Mouse (Mus musculus): Measurements from ENCODE around the gene Myo1b. TPM values are rescaled to one million over a fixed set of nuclear protein-coding genes. Genes with fewer than 3 reads are reported as not detected.

Gene Myo1b
- polyA plus RNA-seq, 1 experiment from 2014 or later = 82.0 TPM

DNA sequence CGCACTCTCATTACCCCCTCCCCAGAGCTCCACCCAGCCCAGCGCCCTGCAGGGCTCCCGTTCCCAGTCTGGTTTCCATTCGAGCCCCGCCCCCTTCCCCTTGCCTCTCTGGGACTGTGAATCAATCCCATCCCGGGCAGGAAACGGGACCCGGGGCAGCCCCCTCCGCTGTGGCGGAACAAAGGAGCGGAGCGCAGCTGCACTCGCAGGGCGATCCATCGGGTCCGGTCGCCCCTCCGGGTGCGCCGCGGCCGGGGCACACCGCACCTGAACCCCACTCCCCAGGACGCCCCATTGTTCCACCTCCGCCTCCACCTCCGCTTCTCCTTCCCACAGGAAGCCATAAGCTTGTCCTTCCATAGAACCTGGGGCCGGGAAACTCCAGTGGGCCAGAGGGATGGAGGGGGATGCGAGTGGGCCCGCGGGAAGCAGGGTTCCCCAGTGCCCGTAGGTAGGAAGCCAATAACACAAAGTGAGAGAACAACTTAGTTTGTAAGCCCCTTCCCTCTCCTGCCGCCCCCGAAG lies 758 bp downstream of the Myo1b start:
- Histone ChIP-seq H3K4me3 (peak overlapping the region; percentile 89), H3K27ac (peak overlapping the region; percentile 99), H3K9me3 (no peaks in the 10 kb centered on the region), H3K36me3 (replicated peaks) (peaks cover 13% of the 10 kb centered on the region), H3K4me1 (peaks cover 45% of the 10 kb centered on the region), H3K27me3 (ENCODE audit: poor library complexity, severe bottlenecking) (peaks cover 17% of the 10 kb centered on the region)
- WGBS = under 1% methylated on average over 33 of the region's 33 CpGs
- DNase-seq (ENCODE audit: extremely low spot score, low spot score) = peak; percentile 90

DNA sequence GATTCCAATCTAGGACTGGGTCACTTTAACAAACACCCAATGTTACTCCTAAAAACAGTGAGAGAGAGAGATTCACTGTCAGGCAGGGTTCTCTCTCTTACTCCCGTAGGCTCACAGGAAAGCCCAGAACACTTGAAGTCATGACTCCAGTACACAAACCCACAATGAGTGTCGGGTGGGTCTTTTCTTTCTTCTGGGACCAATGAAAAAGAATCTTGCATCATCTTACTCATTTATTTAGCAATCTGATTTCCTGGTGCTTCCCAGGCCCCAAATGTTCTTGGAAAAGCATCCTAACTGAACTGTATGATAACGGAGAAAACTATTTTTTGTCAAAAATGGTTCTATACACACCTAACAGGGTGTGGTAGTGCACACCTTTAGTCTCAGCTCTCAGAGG lies 1.8 kb downstream of the Myo1b start:
- H3K36me3 ChIP-seq (replicated peaks) = peaks cover 17% of the 10 kb centered on the region
- 89% methylated on average over 3 of the region's 3 CpGs for WGBS
- peaks cover 17% of the 10 kb centered on the region for H3K27me3 ChIP-seq (ENCODE audit: poor library complexity, severe bottlenecking)
- 0 out of 2 replicates have a peak overlapping the region, but pooled peaks have one; percentile 99 for H3K27ac ChIP-seq
- H3K9me3 ChIP-seq = no peaks in the 10 kb centered on the region
- peak overlapping the region; percentile 89 for H3K4me3 ChIP-seq
- peaks cover 55% of the 10 kb centered on the region for H3K4me1 ChIP-seq
- DNase-seq (ENCODE audit: extremely low spot score, low spot score) = no peak

GRCm38 (mm10) chr1:51913071-51913814 lies 2.6 kb downstream of the Myo1b start:
- H3K4me3 ChIP-seq = peak overlapping the region; percentile 89
- DNase-seq (ENCODE audit: extremely low spot score, low spot score) = no peak

DNA sequence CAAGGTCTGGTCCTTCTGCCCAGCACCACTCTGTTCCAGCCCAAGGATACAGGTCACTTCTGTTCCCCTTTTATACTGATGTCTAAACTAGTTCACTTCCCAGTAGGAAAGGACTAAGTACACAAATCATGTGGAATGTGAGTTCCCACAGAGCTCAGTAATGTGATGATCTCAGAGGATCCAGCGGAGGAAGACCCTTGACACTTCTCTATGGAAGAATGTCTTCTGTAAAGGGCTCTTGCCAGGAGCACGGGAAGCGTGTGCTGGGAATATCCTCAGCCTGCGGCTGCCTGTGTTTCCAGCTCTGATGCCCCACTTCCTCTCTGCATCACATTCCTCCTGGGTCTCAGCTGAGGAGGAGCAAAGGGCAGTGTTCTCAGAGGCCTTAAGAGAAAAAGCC lies 4.5 kb downstream of the Myo1b start:
- H3K4me3 ChIP-seq = no peak overlapping the region
- H3K27me3 ChIP-seq (ENCODE audit: poor library complexity, severe bottlenecking) = peaks cover 2% of the 10 kb centered on the region
- peaks cover 81% of the 10 kb centered on the region for H3K4me1 ChIP-seq
- DNase-seq (ENCODE audit: extremely low spot score, low spot score) = no peak
- 67% methylated on average over 4 of the region's 4 CpGs for WGBS
- H3K27ac ChIP-seq = no peak overlapping the region
- H3K36me3 ChIP-seq (replicated peaks) = peaks cover 22% of the 10 kb centered on the region
- H3K9me3 ChIP-seq = no peaks in the 10 kb centered on the region

More at GRCm38 (mm10) chr1:51913071-51913814, 2.6 kb downstream of the Myo1b start:
- H3K36me3 ChIP-seq (replicated peaks) = peaks cover 17% of the 10 kb centered on the region
- H3K27ac ChIP-seq = 0 out of 2 replicates have a peak overlapping the region, but pooled peaks have one; percentile 25
- H3K4me1 ChIP-seq = peaks cover 64% of the 10 kb centered on the region
- peaks cover 17% of the 10 kb centered on the region for H3K27me3 ChIP-seq (ENCODE audit: poor library complexity, severe bottlenecking)
- H3K9me3 ChIP-seq = no peaks in the 10 kb centered on the region
- 85% methylated on average over 14 of the region's 14 CpGs for WGBS

DNA sequence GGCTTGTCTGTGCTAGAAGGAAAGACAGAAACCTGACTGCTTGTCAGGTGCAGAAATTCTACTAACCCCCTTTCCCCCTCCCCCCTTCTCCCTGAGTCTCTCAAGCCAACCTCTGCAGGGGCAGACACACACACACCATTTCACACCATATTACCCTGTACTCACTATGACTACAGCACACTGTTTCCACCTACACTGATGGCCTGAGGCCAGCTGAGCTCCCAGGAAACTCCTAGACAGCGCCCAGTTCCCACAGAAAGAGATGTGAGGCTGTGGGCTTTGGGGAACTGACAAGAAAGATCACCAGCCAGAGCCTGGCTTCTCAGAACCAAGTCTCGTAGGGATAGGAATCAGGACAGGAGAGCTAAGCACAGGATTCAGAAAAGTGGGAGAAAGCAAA lies 6.7 kb downstream of the Myo1b start:
- no peak overlapping the region for H3K4me3 ChIP-seq
- DNase-seq (ENCODE audit: extremely low spot score, low spot score) = no peak
- 87% methylated on average over 2 of the region's 2 CpGs for WGBS
- H3K27me3 ChIP-seq (ENCODE audit: poor library complexity, severe bottlenecking) = no peaks in the 10 kb centered on the region
- H3K4me1 ChIP-seq = peaks cover 66% of the 10 kb centered on the region
- no peaks in the 10 kb centered on the region for H3K9me3 ChIP-seq
- H3K27ac ChIP-seq = no peak overlapping the region
- H3K36me3 ChIP-seq (replicated peaks) = peaks cover 32% of the 10 kb centered on the region

DNA sequence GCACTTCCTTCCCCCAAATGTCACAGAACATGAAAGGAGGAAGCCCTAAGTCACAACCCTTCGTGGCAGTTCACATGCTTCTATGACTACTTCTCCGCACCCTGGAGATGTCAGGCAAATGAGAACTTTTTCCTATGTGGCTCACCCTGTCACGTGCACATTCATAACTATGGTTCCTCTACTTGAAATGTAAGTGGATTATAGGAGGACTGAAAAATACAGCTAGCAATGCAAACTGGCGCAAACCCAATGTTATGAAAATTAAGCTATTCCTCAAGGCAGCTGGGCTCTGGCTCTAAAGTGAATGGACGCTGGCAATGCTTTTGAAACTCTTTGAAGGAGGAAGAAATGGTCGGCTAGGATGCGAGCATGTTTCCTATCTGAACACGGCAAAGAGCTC lies 8.1 kb downstream of the Myo1b start:
- peaks cover 32% of the 10 kb centered on the region for H3K36me3 ChIP-seq (replicated peaks)
- H3K9me3 ChIP-seq = no peaks in the 10 kb centered on the region
- no peak for DNase-seq (ENCODE audit: extremely low spot score, low spot score)
- WGBS = 59% methylated on average over 8 of the region's 8 CpGs
- peaks cover 52% of the 10 kb centered on the region for H3K4me1 ChIP-seq
- no peak overlapping the region for H3K27ac ChIP-seq
- H3K4me3 ChIP-seq = no peak overlapping the region
- no peaks in the 10 kb centered on the region for H3K27me3 ChIP-seq (ENCODE audit: poor library complexity, severe bottlenecking)

- 95% methylated on average over 8 of the region's 8 CpGs for WGBS
- Histone ChIP-seq H3K36me3 (replicated peaks) (peaks cover 30% of the 10 kb centered on the region), H3K27me3 (ENCODE audit: poor library complexity, severe bottlenecking) (no peaks in the 10 kb centered on the region), H3K4me1 (peaks cover 45% of the 10 kb centered on the region), H3K9me3 (no peaks in the 10 kb centered on the region), H3K4me3 (no peak overlapping the region), H3K27ac (no peak overlapping the region)
- DNase-seq (ENCODE audit: extremely low spot score, low spot score) = no peak
These were observed 9.5 kb downstream of the Myo1b start for GRCm38 (mm10) chr1:51906206-51906906.

DNA sequence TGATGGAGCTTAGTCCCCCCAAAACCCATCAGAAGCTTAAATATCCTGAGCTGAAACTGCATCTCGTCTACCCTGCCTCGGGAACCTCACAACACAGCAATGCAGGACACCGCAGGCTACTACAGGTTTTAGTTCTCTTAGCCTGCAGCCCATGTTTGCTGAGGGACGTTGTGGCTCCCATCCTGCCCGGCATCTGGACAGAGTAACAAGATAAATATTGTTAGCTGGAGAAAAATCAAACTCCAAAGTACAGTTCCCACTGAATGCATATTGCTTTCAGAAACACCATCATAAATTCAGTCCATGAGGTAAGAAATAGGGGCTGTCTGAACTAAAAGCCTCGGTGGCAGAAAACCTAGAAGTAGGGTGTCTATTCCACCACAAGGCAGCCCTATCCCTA lies 10.8 kb downstream of the Myo1b start:
- 90% methylated on average over 6 of the region's 6 CpGs for WGBS
- H3K4me1 ChIP-seq = peaks cover 36% of the 10 kb centered on the region
- H3K9me3 ChIP-seq = no peaks in the 10 kb centered on the region
- H3K27ac ChIP-seq = no peak overlapping the region
- no peaks in the 10 kb centered on the region for H3K27me3 ChIP-seq (ENCODE audit: poor library complexity, severe bottlenecking)
- no peak for DNase-seq (ENCODE audit: extremely low spot score, low spot score)
- peaks cover 27% of the 10 kb centered on the region for H3K36me3 ChIP-seq (replicated peaks)
- H3K4me3 ChIP-seq = no peak overlapping the region

DNA sequence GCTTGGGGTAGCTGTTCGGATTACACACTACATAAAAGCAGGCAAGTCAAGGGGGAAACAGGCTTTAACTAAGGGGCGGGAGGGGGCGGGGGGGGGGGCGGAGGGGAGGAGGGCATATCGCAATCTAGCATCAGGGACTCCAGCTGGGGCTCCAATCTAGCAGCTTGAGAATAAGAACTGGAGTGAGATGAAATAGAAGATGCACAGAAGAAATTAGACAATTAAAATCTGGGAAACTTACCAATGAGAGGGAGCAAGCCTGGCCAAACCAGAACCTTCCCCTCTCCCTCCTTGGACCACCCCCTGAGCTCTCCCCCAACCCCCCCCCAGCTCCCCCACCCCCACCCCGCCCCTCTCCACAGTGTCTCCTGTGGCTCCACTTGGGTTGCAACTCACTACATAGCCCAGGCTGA lies 18.7 kb downstream of the Myo1b start:
- no peak overlapping the region for H3K4me3 ChIP-seq
- no peak for DNase-seq (ENCODE audit: extremely low spot score, low spot score)
- WGBS = 59% methylated on average over 6 of the region's 6 CpGs
- peaks cover 31% of the 10 kb centered on the region for H3K4me1 ChIP-seq
- no peaks in the 10 kb centered on the region for H3K9me3 ChIP-seq
- no peaks in the 10 kb centered on the region for H3K27me3 ChIP-seq (ENCODE audit: poor library complexity, severe bottlenecking)
- no peak overlapping the region for H3K27ac ChIP-seq
- H3K36me3 ChIP-seq (replicated peaks) = peaks cover 9% of the 10 kb centered on the region

DNA sequence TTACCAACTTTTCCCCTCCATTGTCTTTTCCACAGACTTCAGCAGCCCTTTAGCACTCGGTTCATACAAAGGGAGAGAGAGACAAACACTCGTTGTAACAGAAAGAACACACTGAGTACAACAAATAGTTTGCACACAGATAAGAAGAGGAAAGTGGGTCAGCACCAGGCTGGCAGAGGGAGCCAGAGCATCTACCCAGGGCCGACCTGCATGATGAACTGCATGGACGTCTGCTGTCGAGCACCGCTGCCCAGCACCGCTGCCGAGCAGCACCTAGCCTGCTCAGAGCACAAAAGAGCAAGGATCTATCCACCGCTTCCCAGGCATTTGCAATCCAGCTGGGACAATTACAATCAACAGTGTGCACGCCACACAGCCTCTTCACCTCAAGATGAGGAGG lies 19.9 kb downstream of the Myo1b start:
- Histone ChIP-seq H3K36me3 (replicated peaks) (peaks cover 9% of the 10 kb centered on the region), H3K4me1 (peaks cover 31% of the 10 kb centered on the region), H3K4me3 (no peak overlapping the region), H3K27ac (peak overlapping the region; percentile 40), H3K9me3 (no peaks in the 10 kb centered on the region), H3K27me3 (ENCODE audit: poor library complexity, severe bottlenecking) (no peaks in the 10 kb centered on the region)
- WGBS = 48% methylated on average over 10 of the region's 10 CpGs
- DNase-seq (ENCODE audit: extremely low spot score, low spot score) = no peak

GRCm38 (mm10) chr1:51894721-51895120 lies 21.1 kb downstream of the Myo1b start:
- 92% methylated on average over 3 of the region's 3 CpGs for WGBS
- Histone ChIP-seq H3K4me3 (no peak overlapping the region), H3K36me3 (replicated peaks) (no peaks in the 10 kb centered on the region), H3K27ac (no peak overlapping the region), H3K4me1 (peaks cover 37% of the 10 kb centered on the region), H3K27me3 (ENCODE audit: poor library complexity, severe bottlenecking) (no peaks in the 10 kb centered on the region), H3K9me3 (no peaks in the 10 kb centered on the region)
- no peak for DNase-seq (ENCODE audit: extremely low spot score, low spot score)

DNA sequence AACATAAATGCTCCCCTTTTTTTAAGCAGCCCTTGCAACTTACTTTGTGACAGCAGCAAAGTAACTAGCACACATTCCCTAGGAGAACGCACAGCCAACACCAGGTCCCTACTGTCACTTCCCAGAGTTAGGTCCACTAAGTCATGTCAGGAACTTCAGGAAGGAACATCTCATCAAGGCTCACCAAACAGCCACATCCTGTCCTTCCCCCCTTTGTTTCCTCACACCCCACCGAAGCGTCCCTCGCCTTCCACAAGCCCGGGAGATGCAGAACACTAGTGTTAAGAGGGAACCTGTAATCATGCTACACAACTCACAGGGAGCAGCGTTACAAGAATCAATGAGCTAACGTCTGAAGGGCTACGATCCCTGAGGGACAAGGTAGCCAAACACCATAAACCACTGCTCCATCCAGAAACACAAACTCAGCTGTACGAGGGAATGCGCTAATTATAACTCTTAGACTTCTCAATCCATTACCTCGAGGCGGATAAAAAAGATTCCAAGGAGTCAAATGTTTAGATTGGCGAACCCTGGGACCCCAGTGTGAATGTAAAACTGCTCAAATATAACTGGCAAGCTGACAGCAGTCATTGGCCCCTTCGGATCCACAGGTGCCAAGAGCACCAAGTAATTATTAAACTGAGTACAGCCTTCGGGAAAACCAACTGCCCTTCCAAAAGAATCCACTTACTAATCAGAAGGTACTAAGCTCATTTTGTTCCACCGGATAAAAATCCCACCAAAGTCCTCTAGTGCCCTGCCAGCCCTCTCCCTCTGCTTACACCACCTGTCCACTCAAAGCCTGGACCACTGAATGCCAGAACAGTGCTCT lies 22.1 kb downstream of the Myo1b start:
- no peak overlapping the region for H3K27ac ChIP-seq
- no peaks in the 10 kb centered on the region for H3K36me3 ChIP-seq (replicated peaks)
- H3K4me3 ChIP-seq = no peak overlapping the region
- H3K27me3 ChIP-seq (ENCODE audit: poor library complexity, severe bottlenecking) = no peaks in the 10 kb centered on the region
- 91% methylated on average over 16 of the region's 16 CpGs for WGBS
- no peaks in the 10 kb centered on the region for H3K9me3 ChIP-seq
- no peak for DNase-seq (ENCODE audit: extremely low spot score, low spot score)
- H3K4me1 ChIP-seq = peaks cover 37% of the 10 kb centered on the region

Data from forebrain, embryonic 10.5 days (tissue).